Mouse (Mus musculus) embryonic fibroblast, embryonic 13.5 days (primary cell): Measurements from ENCODE around the gene Gpd1l. TPM values are rescaled to one million over a fixed set of nuclear protein-coding genes. Genes with fewer than 3 reads are reported as not detected.

Experiments used
- H3K27ac ChIP-seq: 2 replicates; pipeline ENCODE4 v1.5.1; 2012; ENCODE audit warnings: low read length, control low read depth, inconsistent platforms; ENCODE audit not compliant: insufficient read depth
- H3K4me1 ChIP-seq: 2 replicates; pipeline ENCODE4 v1.6.1; 2011; ENCODE audit warnings: low read length; ENCODE audit not compliant: control insufficient read depth, insufficient read depth
- H3K4me3 ChIP-seq: 2 replicates; pipeline ENCODE4 v1.5.1; 2011; ENCODE audit warnings: mild to moderate bottlenecking, control low read depth, low read length; ENCODE audit not compliant: insufficient read depth
- CTCF ChIP-seq: IDR thresholded peaks from 2 replicates; pipeline ENCODE4 v1.5.1; 2011; ENCODE audit warnings: mild to moderate bottlenecking, control low read depth, low read length, moderate library complexity, borderline replicate concordance; ENCODE audit not compliant: insufficient read depth
- POLR2A ChIP-seq: IDR thresholded peaks from 2 replicates; pipeline ENCODE4 v1.6.1; 2011; ENCODE audit warnings: low read depth, mild to moderate bottlenecking, control low read depth, low read length, moderate library complexity
- polyA plus RNA-seq: library from polyadenylated mRNA; stranded (reverse); fragments of >200 nt; gene quantifications from 2 replicates; pipeline ENCODE4 v1.2.4, GENCODE M21; 2011; ENCODE audit warnings: low read depth; ENCODE audit not compliant: missing spikeins, insufficient read length

The Gpd1l gene
- polyA plus RNA-seq, 1 experiment = 8.9 TPM

DNA sequence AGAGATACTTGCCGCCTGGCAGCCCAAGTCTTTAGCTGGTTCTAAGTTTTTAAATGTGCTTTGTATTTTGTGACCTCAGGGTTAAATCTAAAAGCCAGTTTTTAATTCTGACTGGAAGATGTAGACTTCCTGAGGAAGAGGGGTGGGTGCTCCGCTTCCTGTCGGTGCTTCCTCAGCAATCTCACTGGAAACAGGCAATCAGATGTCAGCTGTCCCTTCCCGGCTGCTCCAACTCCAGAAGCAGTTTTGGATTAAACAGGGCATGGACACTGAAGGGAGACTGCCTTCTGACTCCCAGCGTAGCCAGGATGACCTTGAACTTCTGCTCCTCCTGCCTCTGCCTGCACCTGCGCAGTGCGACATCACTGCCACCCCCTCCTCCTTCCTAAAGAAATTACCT lies 26.3 kb downstream of the Gpd1l start:
- Histone ChIP-seq H3K27ac (no peak overlapping the region), H3K4me1 (no peaks in the 10 kb centered on the region; the same call in 1 of the 2 replicates), H3K4me3 (no peak overlapping the region)
- TF ChIP-seq CTCF (no peak), POLR2A (no peak)

DNA sequence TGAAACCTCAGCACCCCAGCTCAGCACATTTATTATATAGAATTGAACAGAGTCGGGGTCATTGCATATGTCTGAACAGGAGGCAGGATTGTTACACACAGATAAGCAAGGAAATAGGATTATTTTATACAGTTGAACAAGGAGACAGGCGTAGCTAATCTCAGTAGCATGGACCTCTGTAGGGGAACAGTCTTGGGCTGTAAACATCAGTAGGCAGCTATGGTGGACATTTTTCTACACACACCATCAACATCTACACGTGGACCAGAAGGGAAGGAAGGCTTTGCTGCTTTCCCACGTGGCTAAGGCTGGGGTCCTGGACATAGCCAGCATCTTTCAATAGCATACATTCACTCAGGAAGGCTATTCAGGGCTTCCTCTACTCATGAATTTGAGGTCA lies 37.9 kb downstream of the Gpd1l start:
- Histone ChIP-seq H3K27ac (no peak overlapping the region), H3K4me1 (no peaks in the 10 kb centered on the region), H3K4me3 (no peak overlapping the region)
- TF ChIP-seq POLR2A (no peak), CTCF (no peak)

DNA sequence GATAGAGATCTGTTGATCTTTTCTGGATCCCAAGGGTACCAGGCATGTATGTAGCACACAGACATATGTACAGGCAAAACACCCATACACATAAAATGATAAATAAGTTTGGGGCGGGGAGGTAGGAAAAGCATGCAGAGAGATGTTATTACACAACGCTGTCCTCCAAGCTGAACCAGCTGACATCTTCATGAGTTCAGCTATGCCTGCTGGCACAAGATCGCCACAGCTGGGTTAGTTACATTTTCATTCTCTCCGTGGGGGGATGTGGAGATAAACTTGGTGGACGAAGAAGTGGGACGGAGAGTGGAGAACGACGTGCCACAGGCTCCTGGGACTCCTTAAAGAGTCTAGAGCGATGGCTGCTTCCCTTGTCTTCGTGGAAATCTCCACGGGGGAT lies 40.8 kb downstream of the Gpd1l start:
- H3K27ac ChIP-seq = no peak overlapping the region
- H3K4me1 ChIP-seq = no peaks in the 10 kb centered on the region
- no peak for TF ChIP-seq CTCF
- no peak for TF ChIP-seq POLR2A
- no peak overlapping the region for H3K4me3 ChIP-seq

DNA sequence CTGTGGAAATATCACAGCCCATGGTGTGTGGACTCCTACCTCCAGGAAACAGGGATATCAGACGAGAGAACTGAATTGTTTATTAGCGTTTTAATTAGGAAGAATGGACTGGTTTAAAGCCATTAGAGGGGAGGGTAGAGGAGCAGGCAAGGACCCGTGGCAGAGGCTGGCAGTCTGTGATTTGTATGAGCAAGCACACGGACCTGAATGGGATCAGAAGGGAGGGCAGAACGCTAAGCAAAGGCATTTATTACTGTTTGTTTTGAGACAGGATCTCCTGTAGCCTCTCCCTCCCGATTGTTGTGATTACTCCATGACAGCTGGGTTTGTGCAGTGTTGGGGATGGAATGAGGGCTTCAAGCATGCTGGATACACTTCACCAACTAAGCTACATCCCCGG lies 43.4 kb downstream of the Gpd1l start:
- no peak overlapping the region for H3K27ac ChIP-seq
- no peak overlapping the region for H3K4me3 ChIP-seq
- TF ChIP-seq CTCF = no peak
- no peak for TF ChIP-seq POLR2A
- H3K4me1 ChIP-seq = no peaks in the 10 kb centered on the region

DNA sequence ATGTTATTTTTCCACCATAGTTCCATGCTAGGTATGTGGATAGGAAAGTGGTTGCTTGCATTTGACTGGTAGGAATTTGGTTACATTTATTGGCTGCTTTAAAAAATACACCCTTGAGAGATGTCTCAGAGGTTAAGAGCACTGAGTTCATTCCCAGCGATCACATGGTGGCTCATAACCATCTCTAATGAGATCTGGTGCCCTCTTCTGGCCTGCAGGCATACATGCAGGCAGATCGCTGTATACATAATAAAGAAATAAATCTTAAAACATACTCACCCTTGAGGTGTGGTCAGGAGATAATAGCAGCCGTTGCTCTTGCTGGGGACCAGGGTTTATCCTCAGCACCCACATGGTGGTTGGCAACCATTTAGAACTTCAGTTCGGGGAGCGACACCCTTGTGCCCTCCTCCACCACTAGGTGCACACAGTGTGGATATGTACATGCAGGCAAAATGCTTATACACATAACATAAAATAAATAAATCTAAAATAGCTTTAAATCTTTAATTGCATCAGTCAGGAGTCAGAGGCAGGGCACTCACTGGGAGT lies 44.9 kb downstream of the Gpd1l start:
- Histone ChIP-seq H3K4me3 (no peak overlapping the region), H3K4me1 (no peaks in the 10 kb centered on the region), H3K27ac (no peak overlapping the region)
- TF ChIP-seq CTCF = no peak
- no peak for TF ChIP-seq POLR2A

DNA sequence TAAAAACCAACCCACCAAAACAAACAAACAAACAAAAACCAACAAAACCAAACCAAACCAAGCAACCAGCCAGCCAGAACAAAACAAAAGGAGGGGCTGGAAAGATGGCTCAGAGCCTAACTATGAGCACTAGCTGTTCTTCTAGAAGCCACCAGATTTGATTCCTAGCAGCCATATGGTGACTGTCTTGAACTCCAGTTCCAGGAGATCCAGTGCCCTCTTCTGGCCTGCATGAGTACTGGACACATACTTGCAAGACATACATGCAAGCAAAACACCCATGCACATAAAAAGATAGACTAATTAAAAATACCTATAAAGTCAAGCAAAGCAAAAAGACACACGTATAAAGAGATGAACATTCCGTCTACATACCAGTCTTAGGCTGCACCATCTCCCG lies 46.1 kb downstream of the Gpd1l start:
- Histone ChIP-seq H3K4me3 (no peak overlapping the region), H3K4me1 (no peaks in the 10 kb centered on the region)
- TF ChIP-seq POLR2A (no peak), CTCF (no peak)

DNA sequence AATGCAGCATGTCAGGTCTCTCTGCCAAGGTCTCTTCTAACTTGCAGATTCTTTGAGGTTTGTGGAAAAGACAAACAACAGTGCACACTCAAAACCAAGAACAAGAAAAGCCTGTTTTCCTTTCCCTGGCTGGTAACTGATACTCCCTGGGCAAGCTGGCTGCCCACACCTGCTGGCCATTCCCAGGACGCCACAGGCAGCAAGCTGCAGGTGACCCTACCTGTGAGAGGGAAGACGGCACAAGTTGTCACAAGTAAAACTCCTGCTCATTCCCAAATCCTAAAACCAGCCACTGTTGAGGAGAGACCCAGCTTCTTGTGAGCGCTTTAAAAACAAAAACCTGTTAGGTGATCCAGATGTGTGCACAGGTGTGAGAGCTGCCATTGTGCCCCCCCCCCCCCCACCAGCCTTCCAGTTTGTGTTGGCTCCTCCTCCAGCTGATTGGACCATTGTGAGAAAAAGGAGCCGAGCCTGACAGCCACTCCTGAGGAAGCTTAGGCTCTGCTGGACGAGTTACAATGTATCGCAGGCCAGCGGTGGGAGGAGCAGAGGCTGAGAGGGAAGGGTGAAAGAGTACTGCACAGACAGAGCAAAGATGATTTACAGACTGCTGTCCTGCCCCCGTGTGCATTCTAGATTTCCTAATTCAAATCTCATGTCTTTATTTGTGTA lies 47.7 kb downstream of the Gpd1l start:
- Histone ChIP-seq H3K27ac (no peak overlapping the region), H3K4me3 (no peak overlapping the region), H3K4me1 (no peaks in the 10 kb centered on the region)
- TF ChIP-seq POLR2A (no peak), CTCF (no peak)

More for the DNA sequence above, 46.1 kb downstream of the Gpd1l start:
- H3K27ac ChIP-seq = no peak overlapping the region

DNA sequence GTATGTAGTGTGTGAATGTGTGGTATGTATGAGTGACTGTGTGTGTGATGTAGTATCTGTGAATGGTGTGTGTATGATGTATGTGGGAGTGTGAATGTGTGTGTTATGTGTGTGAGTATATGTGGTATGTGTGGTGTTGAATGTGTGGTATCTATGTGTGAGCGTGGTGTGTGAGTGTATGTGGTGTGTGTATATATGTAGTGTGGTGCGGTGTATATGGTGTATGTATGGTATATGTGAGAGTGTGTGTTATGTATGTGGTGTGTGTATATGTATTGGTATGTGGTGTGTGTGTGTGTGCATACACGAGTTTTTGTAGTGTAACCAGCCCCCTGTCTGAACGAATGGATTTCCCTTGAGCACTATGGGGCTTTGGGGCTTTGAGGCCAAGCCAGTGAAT lies 48.2 kb downstream of the Gpd1l start:
- no peak overlapping the region for H3K27ac ChIP-seq
- no peak for TF ChIP-seq POLR2A
- H3K4me3 ChIP-seq = no peak overlapping the region
- H3K4me1 ChIP-seq = no peaks in the 10 kb centered on the region

DNA sequence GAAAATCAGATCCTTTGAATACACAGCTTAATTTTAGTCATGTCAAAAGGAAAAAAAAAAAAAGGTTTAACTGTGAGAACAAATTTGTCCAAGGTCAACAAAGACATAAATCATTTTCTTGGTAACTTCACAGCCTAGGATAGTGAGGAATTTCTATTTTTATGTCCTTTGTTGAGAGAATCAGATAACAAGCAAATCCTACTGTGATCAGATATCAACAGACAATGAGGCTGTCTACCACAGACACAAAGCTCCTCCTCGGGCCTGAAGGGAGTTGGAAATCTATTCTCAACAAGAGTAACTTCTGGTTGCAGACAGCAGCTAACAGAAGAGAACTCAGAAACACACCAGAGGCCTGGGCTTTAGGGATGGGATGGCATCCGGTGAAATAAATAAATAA lies 51.8 kb downstream of the Gpd1l start:
- H3K27ac ChIP-seq = no peak overlapping the region
- no peak overlapping the region for H3K4me3 ChIP-seq
- TF ChIP-seq POLR2A (no peak), CTCF (no peak)
- no peaks in the 10 kb centered on the region for H3K4me1 ChIP-seq

DNA sequence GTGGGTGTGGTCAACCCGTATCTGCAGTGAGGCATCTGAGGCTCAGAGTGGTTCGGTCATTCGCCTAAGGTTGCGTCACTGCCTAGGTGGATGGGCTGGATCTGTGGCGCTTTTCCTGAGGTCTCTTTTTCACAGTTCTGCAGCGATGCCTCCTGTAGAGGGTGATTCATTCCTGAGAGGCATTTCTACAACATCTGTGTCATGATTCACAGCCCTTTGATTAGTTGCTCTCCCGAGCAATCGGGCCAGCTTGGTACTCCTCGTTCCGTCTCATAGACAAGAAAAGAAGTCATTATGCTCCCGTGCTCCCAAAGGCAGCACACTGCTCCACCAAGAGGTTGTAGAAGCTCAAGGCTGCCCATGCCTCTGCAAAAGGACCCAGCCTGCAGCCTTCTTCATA lies 78.5 kb downstream of the Gpd1l start:
- Histone ChIP-seq H3K4me3 (no peak overlapping the region), H3K4me1 (no peaks in the 10 kb centered on the region), H3K27ac (no peak overlapping the region)
- TF ChIP-seq CTCF (no peak), POLR2A (no peak)
